Mouse (Mus musculus) thymus, adult 2 months (tissue): ENCODE data around the gene Arl8a.

Experiments
- CTCF ChIP-seq: fragments of 200-500 bp; IDR thresholded peaks from 2 replicates; pipeline ENCODE4 v1.5.1; 2012; ENCODE audit warnings: mild to moderate bottlenecking, control low read depth, low read length, moderate library complexity, borderline replicate concordance; ENCODE audit not compliant: control insufficient read depth, poor library complexity, insufficient read depth; ENCODE audit errors: extremely low read depth
- POLR2A ChIP-seq: fragments of 200-500 bp; IDR thresholded peaks from 2 replicates; pipeline ENCODE4 v1.6.1; 2012; ENCODE audit warnings: mild to moderate bottlenecking, low read length, control low read depth, moderate library complexity; ENCODE audit not compliant: control insufficient read depth, poor library complexity, insufficient read depth; ENCODE audit errors: extremely low read depth

DNA sequence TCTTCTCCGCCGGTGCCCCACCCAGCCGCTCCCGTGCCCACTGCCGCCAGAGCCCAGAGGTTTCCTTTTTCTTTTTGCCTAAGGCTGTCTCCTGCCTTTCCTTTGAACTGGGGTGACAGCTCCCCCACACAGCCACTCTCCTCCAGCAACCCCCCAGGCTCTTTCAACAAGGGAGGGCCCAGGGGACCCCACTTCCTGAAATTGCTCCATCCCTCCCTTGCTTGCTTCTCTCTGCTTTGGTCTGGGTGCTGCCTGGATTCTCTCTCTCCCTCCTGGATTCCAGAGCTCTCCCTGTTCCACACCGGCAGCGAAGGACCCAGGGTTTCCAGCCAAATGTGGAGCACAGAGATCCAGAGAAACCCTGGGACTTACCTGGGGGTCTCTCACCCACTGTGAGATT, 46.2 kb upstream of the Arl8a start:
- TF ChIP-seq CTCF: no peak
- TF ChIP-seq POLR2A: no peak
